Mouse (Mus musculus): ENCODE data around the gene Pde4a.

DNA sequence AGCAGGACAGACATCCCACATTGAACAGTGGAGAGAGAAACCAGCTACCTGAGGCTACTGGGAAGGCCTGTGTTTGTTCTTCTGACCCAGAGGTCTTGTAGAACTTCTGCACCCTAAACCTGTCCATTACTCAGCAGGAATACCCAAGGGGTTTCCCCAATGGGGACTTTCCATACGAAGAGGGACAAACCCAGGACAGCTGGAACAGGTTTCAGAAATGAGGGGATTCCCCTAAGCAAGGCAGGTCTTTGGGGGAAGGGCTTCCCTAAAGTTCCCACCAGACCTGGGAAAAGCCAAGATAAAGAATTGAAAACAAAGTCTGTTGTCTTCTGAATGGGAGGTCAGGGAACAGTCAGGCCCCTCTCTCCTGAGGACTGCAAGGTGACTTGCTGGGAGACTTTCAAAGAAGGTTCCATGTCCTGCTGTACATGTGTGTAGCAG, 29.6 kb upstream of the Pde4a start:
- TF ChIP-seq EP300 (IDR thresholded peaks at IDR 0.05; ENCODE audit: low read length): peak; percentile 95
- peak; percentile 81 for TF ChIP-seq MYC (IDR thresholded peaks at IDR 0.05; ENCODE audit: low read depth, low read length)
- peak; percentile 77; the same call in 1 of the 2 replicates for TF ChIP-seq CHD1 (IDR thresholded peaks at IDR 0.05; ENCODE audit: low read depth, low read length)
- no peak for TF ChIP-seq PAX5 (IDR thresholded peaks at IDR 0.05; ENCODE audit: low read length)
- TF ChIP-seq POLR2A (IDR thresholded peaks at IDR 0.05; ENCODE audit: low read depth, low read length): no peak
- no peak for TF ChIP-seq CTCF (conservative IDR thresholded peaks at IDR 0.05 in 1 of 2, IDR thresholded peaks at IDR 0.05 in 1 of 2; ENCODE audit: low read depth in 2 of 2, low read length in 2 of 2)
- TF ChIP-seq MAX (IDR thresholded peaks at IDR 0.05; ENCODE audit: low read length): peak; percentile 68
- peak; percentile 86 for TF ChIP-seq MEF2A (IDR thresholded peaks at IDR 0.05; ENCODE audit: borderline replicate concordance, low read depth, low read length)

Data from CH12.LX (cell line).